Mouse (Mus musculus) embryonic facial prominence, embryonic 12.5 days (tissue): ENCODE measurements around the gene Amigo3. TPM values are rescaled to one million over a fixed set of nuclear protein-coding genes. Genes with fewer than 3 reads are reported as not detected.

ENCODE experiments used
- ATAC-seq: fragments of 200-750 bp; cut with Nextera tagmentation; 2 replicates; pipeline ENCODE4 v1.8.0; 2017; ENCODE audit not compliant: insufficient number of reproducible peaks, insufficient read depth, low FRiP score, low TSS enrichment
- H3K27ac ChIP-seq: fragments of 300-500 bp; sonication (generic); 2 replicates; pipeline ENCODE4 v1.5.1; 2016; ENCODE audit warnings: mild to moderate bottlenecking
- H3K27me3 ChIP-seq: fragments of 300-500 bp; sonication (generic); 2 replicates; pipeline ENCODE4 v1.6.1; 2016; ENCODE audit warnings: mild to moderate bottlenecking, moderate library complexity
- H3K36me3 ChIP-seq: fragments of 300-500 bp; sonication (generic); 2 replicates; pipeline ENCODE4 v1.6.1; 2016; ENCODE audit warnings: mild to moderate bottlenecking
- H3K4me1 ChIP-seq: fragments of 300-500 bp; sonication (generic); 2 replicates; pipeline ENCODE4 v1.6.1; 2016
- H3K4me2 ChIP-seq: fragments of 300-500 bp; sonication (generic); replicated peaks from 2 replicates; pipeline ENCODE4 v1.6.1; 2016; ENCODE audit warnings: mild to moderate bottlenecking, moderate library complexity
- H3K4me3 ChIP-seq: fragments of 300-500 bp; sonication (generic); 2 replicates; pipeline ENCODE4 v1.5.1; 2016; ENCODE audit warnings: mild to moderate bottlenecking
- H3K9ac ChIP-seq: fragments of 300-500 bp; sonication (generic); 2 replicates; pipeline ENCODE4 v1.6.1; 2016; ENCODE audit warnings: mild to moderate bottlenecking, moderate library complexity
- H3K9me3 ChIP-seq: fragments of 300-500 bp; sonication (generic); 2 replicates; pipeline ENCODE4 v1.6.1; 2016; ENCODE audit warnings: mild to moderate bottlenecking, moderate library complexity
- WGBS: fragments of 180-500 bp; shearing (Covaris S2); methylation state at CpG from one replicate; pipeline ENCODE4 v1.1.7; 2016; 5-methylcytosine and 5-hydroxymethylcytosine counted together
- microRNA-seq: library from miRNA; unstranded; fragments of <30 nt; microRNA quantifications from one replicate; pipeline ENCODE4, GENCODE M21; 2017
- polyA plus RNA-seq: library from polyadenylated mRNA; unstranded; fragments of >200 nt; fragmentation: Nextera tagmentation; extraction: Ambion mirVana; gene quantifications from 2 replicates; pipeline ENCODE4 v1.2.1, GENCODE M21; 2016

The Amigo3 gene
- polyA plus RNA-seq, 1 experiment from 2014 or later: 3.1 TPM

- peak within 1 kb of the TSS; percentile 64 for H3K9ac ChIP-seq
- H3K4me1 ChIP-seq: peaks cover 12% of the 10 kb centered on the region; the same call in 1 of the 2 replicates
- WGBS: 1% methylated on average over 52 of the region's 52 CpGs
- no peaks in the 10 kb centered on the region for H3K27me3 ChIP-seq
- peak within 1 kb of the TSS; percentile 96 for H3K4me2 ChIP-seq
- H3K9me3 ChIP-seq: no peaks in the 10 kb centered on the region
- peaks cover 33% of the 10 kb centered on the region for H3K36me3 ChIP-seq
- peak within 1 kb of the TSS; percentile 71 for H3K4me3 ChIP-seq
- ATAC-seq: peak; percentile 94
- peak within 1 kb of the TSS; percentile 86 for H3K27ac ChIP-seq
Observed at GRCm38 (mm10) chr9:108094184-108094941, 41.4 kb downstream of the Amigo3 start, which contains the start of gene Apeh. TSS of gene Apeh (minus strand) at chr9:108094606.

- peaks cover 27% of the 10 kb centered on the region for H3K36me3 ChIP-seq
- H3K4me3 ChIP-seq: peak overlapping the region; percentile 71
- no peaks in the 10 kb centered on the region for H3K27me3 ChIP-seq
- ATAC-seq: 0 out of 2 replicates have a peak, but pooled peaks have one; percentile 12
- under 1% methylated on average over 16 of the region's 16 CpGs for WGBS
- peaks cover 12% of the 10 kb centered on the region; the same call in 1 of the 2 replicates for H3K4me1 ChIP-seq
- peak overlapping the region; percentile 96 for H3K4me2 ChIP-seq
- H3K27ac ChIP-seq: peak overlapping the region; percentile 86
- H3K9ac ChIP-seq: peak overlapping the region; percentile 64
- H3K9me3 ChIP-seq: no peaks in the 10 kb centered on the region
Observed at GRCm38 (mm10) chr9:108094998-108095411, 42.0 kb downstream of the Amigo3 start.

- Histone ChIP-seq H3K9ac (no peak overlapping the region), H3K27me3 (no peaks in the 10 kb centered on the region), H3K4me1 (peaks cover 12% of the 10 kb centered on the region; the same call in 1 of the 2 replicates), H3K4me2 (peak overlapping the region; percentile 96), H3K36me3 (peaks cover 22% of the 10 kb centered on the region), H3K27ac (no peak overlapping the region; the same call in 1 of the 2 replicates), H3K9me3 (no peaks in the 10 kb centered on the region), H3K4me3 (peak overlapping the region; percentile 71)
- 13% methylated on average over 3 of the region's 3 CpGs for WGBS
- ATAC-seq: no peak
Observed at GRCm38 (mm10) chr9:108095518-108095917, 42.6 kb downstream of the Amigo3 start.

GRCm38 (mm10) chr9:108095949-108096712 lies 43.2 kb downstream of the Amigo3 start:
- Histone ChIP-seq H3K27ac (no peak overlapping the region), H3K4me1 (peaks cover 12% of the 10 kb centered on the region; the same call in 1 of the 2 replicates), H3K27me3 (no peaks in the 10 kb centered on the region), H3K9ac (no peak overlapping the region), H3K9me3 (no peaks in the 10 kb centered on the region), H3K4me3 (no peak overlapping the region), H3K4me2 (peak overlapping the region; percentile 96; the same call in 1 of the 2 replicates), H3K36me3 (peaks cover 15% of the 10 kb centered on the region)
- 62% methylated on average over 10 of the region's 10 CpGs for WGBS
- no peak for ATAC-seq

GRCm38 (mm10) chr9:108099619-108100018 lies 46.7 kb downstream of the Amigo3 start:
- Histone ChIP-seq H3K27ac (no peak overlapping the region), H3K9me3 (no peaks in the 10 kb centered on the region), H3K4me1 (peaks cover 9% of the 10 kb centered on the region), H3K4me3 (no peak overlapping the region), H3K36me3 (no peaks in the 10 kb centered on the region), H3K4me2 (no peak overlapping the region), H3K9ac (no peak overlapping the region), H3K27me3 (no peaks in the 10 kb centered on the region)
- no peak for ATAC-seq
- 87% methylated on average over 8 of the region's 8 CpGs for WGBS

- no peaks in the 10 kb centered on the region for H3K36me3 ChIP-seq
- H3K27ac ChIP-seq: peak overlapping the region; percentile 43
- H3K27me3 ChIP-seq: peaks cover 9% of the 10 kb centered on the region; the same call in 1 of the 2 replicates
- peak; percentile 41 for ATAC-seq
- H3K4me1 ChIP-seq: peaks cover 21% of the 10 kb centered on the region
- 25% methylated on average over 31 of the region's 31 CpGs for WGBS
- 0 out of 2 replicates have a peak overlapping the region, but pooled peaks have one; percentile 7 for H3K4me3 ChIP-seq
- no peaks in the 10 kb centered on the region for H3K9me3 ChIP-seq
- peak overlapping the region; percentile 46 for H3K9ac ChIP-seq
- peak overlapping the region; percentile 30 for H3K4me2 ChIP-seq
Observed at GRCm38 (mm10) chr9:108104766-108105548, 52.0 kb downstream of the Amigo3 start.

Small RNA genes within 50 kb of the gene (microRNA-seq; reads per million reads assigned to microRNA genes)
- not detected for gene Gm47303
- gene Mir7088: not detected

Other genes with a start within 250 kb of the Amigo3 start
- 103 and 110 TPM in 2 replicates for gene Rbm6, start 179.9 kb upstream of the Amigo3 start, polyA plus RNA-seq
- gene Mon1a, start 165.0 kb upstream of the Amigo3 start, polyA plus RNA-seq: 11.3 and 14.1 TPM in 2 replicates
- gene Mst1r, start 146.3 kb upstream of the Amigo3 start, polyA plus RNA-seq: 2.8 and 3.6 TPM in 2 replicates
- gene Actl11, start 124.7 kb upstream of the Amigo3 start, polyA plus RNA-seq: not detected in 2 replicates
- 7.0 and 7.5 TPM in 2 replicates for gene Camkv, start 117.5 kb upstream of the Amigo3 start, polyA plus RNA-seq
- 29.4 and 29.6 TPM in 2 replicates for gene Traip, start 103.0 kb upstream of the Amigo3 start, polyA plus RNA-seq
- 24.6 and 25.0 TPM in 2 replicates for gene Uba7, start 77.7 kb upstream of the Amigo3 start, polyA plus RNA-seq
- 8.8 and 11.0 TPM in 2 replicates for gene Gm20661, start 70.1 kb upstream of the Amigo3 start, polyA plus RNA-seq
- gene Inka1, start 67.3 kb upstream of the Amigo3 start, polyA plus RNA-seq: 97.0 and 98.9 TPM in 2 replicates
- gene Cdhr4, start 60.7 kb upstream of the Amigo3 start, polyA plus RNA-seq: 14.6 and 16.2 TPM in 2 replicates
- gene Gm20662, start 56.8 kb upstream of the Amigo3 start, polyA plus RNA-seq: 0.51 and 0.85 TPM in 2 replicates
- gene Ip6k1, start 50.7 kb upstream of the Amigo3 start, polyA plus RNA-seq: 82.2 and 85.6 TPM in 2 replicates
- 25.1 and 28.8 TPM in 2 replicates for gene Gmppb, start 3.9 kb upstream of the Amigo3 start, polyA plus RNA-seq
- 0.29 and 0.31 TPM in 2 replicates for gene Mst1, start 27.3 kb downstream of the Amigo3 start, polyA plus RNA-seq
- 34.5 and 38.2 TPM in 2 replicates for gene Rnf123, start 30.2 kb downstream of the Amigo3 start, polyA plus RNA-seq
- 54.7 and 55.0 TPM in 2 replicates for gene Apeh, start 41.4 kb downstream of the Amigo3 start, polyA plus RNA-seq
- gene Bsn, start 137.2 kb downstream of the Amigo3 start, polyA plus RNA-seq: 1.1 and 1.5 TPM in 2 replicates
- 52.4 and 53.7 TPM in 2 replicates for gene Dag1, start 210.8 kb downstream of the Amigo3 start, polyA plus RNA-seq
- gene Nicn1, start 237.3 kb downstream of the Amigo3 start, polyA plus RNA-seq: 53.0 and 54.9 TPM in 2 replicates
- gene Amt, start 243.7 kb downstream of the Amigo3 start, polyA plus RNA-seq: 17.4 and 17.5 TPM in 2 replicates